Mouse (Mus musculus): ENCODE results near the gene Golga1.

- no peak for TF ChIP-seq POLR2A (IDR thresholded peaks at IDR 0.05; ENCODE audit: insufficient read depth, low read depth, low read length)
- TF ChIP-seq CTCF (IDR thresholded peaks at IDR 0.05; ENCODE audit: insufficient read depth, low read depth, low read length) = no peak
These were observed 89.2 kb downstream of the Golga1 start for GRCm38 (mm10) chr2:38975941-38976805.
